Mouse (Mus musculus) heart, adult 2 months (tissue): Measurements from ENCODE around the gene Cfap97. TPM values are rescaled to one million over a fixed set of nuclear protein-coding genes. Genes with fewer than 3 reads are reported as not detected.
"Not testable (repeated sequence)": the region's sequence is repeated elsewhere in the genome, so short reads cannot be mapped to it uniquely, and the experiment has no call there.

Source experiments
- DNase-seq, 2 experiments: peaks; one replicate each; pipeline ENCODE4 v3.0.0; 2021
- H3K27ac ChIP-seq: fragments of 200-600 bp; 2 replicates; pipeline ENCODE4 v1.8.1; 2022
- H3K27me3 ChIP-seq: fragments of 200-500 bp; 2 replicates; pipeline ENCODE4 v1.6.1; 2012; ENCODE audit warnings: mild to moderate bottlenecking, low read length, inconsistent platforms, mixed read lengths; ENCODE audit not compliant: control insufficient read depth, insufficient read depth
- H3K36me3 ChIP-seq: fragments of 200-500 bp; 2 replicates; pipeline ENCODE4 v1.6.1; 2012; ENCODE audit warnings: low read length, inconsistent platforms; ENCODE audit not compliant: control insufficient read depth, insufficient read depth
- H3K4me1 ChIP-seq: fragments of 200-500 bp; 2 replicates; pipeline ENCODE4 v1.6.1; 2011; ENCODE audit warnings: low read length; ENCODE audit not compliant: control insufficient read depth, insufficient read depth
- H3K4me3 ChIP-seq: fragments of 200-600 bp; 2 replicates; pipeline ENCODE4 v1.8.1; 2022
- H3K79me2 ChIP-seq: fragments of 200-500 bp; replicated peaks from 2 replicates; pipeline ENCODE4 v1.6.1; 2012; ENCODE audit warnings: mild to moderate bottlenecking, inconsistent platforms, low read length, moderate library complexity, mixed read lengths; ENCODE audit not compliant: control insufficient read depth, insufficient read depth
- H3K9ac ChIP-seq: fragments of 200-500 bp; 2 replicates; pipeline ENCODE4 v1.6.1; 2012; ENCODE audit warnings: low read depth, mild to moderate bottlenecking, control low read depth, inconsistent platforms, low read length, mixed read lengths
- CTCF ChIP-seq: fragments of 200-600 bp; IDR thresholded peaks from 2 replicates; pipeline ENCODE4 v1.8.1; 2022; ENCODE audit warnings: antibody characterized with exemption, mild to moderate bottlenecking, moderate library complexity
- EP300 ChIP-seq: fragments of 200-500 bp; IDR thresholded peaks from 2 replicates; pipeline ENCODE4 v1.6.1; 2011; ENCODE audit warnings: low read depth, low read length, control low read depth; ENCODE audit not compliant: insufficient read depth
- POLR2A ChIP-seq: fragments of 200-500 bp; IDR thresholded peaks from 2 replicates; pipeline ENCODE4 v1.6.1; 2011; ENCODE audit warnings: mild to moderate bottlenecking, low read depth, low read length, control low read depth; ENCODE audit not compliant: insufficient read depth
- WGBS: fragments of 180-500 bp; shearing (Covaris S2); methylation state at CpG from one replicate; pipeline ENCODE4 v1.1.7; 2018; 5-methylcytosine and 5-hydroxymethylcytosine counted together
- intact Hi-C: fragments of 180-260 bp; cut with DNase I; formaldehyde crosslinking; loops from one replicate; pipeline ENCODE4 v1.15.1; 2025
- polyA plus RNA-seq: library from polyadenylated mRNA; depleted of rRNA; stranded (reverse); fragments of >200 nt; gene quantifications from 2 replicates; pipeline ENCODE4 v1.2.3, GENCODE M21; 2012
- total RNA-seq, 2 experiments: library from RNA; stranded (reverse); gene quantifications; 2 replicates each; pipeline ENCODE4 v1.2.3; 2021

Gene Cfap97
- total and polyA plus RNA-seq, 3 experiments = 4.7 to 13.6 (median 12.2) TPM

DNA sequence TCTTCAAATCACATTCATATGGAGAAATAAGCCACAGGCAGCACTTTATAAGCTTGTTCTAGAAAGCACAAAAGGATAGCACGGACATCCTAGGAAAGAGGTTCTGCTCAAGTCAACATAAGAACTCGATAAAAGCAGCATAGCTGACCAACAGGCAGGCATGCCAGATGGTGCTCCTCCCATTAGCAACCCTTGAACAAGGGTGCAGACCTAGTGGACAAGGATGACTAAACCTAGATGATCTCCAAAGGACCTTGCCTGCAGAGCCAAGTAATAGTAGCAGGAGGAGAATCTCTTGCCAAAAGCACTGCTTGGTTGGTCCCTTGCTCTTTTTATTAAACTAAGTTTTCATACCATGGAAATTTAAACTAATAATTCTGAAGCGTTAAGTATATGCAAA, 32.4 kb upstream of the Cfap97 start:
- no peak overlapping the region for H3K9ac ChIP-seq
- 88% methylated on average over 3 of the region's 3 CpGs for whole genome bisulfite sequencing
- DNase-seq = no peak

DNA sequence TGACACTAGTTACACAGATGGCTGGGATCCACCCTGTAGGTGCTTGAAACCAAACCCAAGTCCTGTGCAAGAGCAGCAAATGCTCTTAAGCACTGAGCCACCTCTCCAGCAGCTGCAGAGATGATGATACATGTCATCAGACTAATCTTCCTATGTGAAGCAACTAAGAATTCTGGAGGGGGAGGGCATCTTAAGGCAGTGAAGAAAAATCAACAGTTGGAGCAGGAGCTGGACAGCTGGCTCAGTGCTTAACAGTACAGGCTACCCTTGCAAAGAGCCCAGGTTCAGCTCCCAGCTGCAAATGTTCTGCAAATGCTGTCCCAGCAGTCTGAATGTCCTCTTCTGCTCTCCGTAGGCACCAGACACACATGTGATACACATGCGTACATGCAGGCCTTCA, 29.1 kb upstream of the Cfap97 start:
- H3K4me3 ChIP-seq = no peak overlapping the region
- H3K27ac ChIP-seq = no peak overlapping the region
- H3K27me3 ChIP-seq = no peaks in the 10 kb centered on the region
- no peaks in the 10 kb centered on the region; the same call in 1 of the 2 replicates for H3K4me1 ChIP-seq
- 0 out of 2 replicates have a peak, but pooled peaks cover 1% of the 10 kb centered on the region for H3K79me2 ChIP-seq
- H3K36me3 ChIP-seq = peaks cover 3% of the 10 kb centered on the region
- WGBS = 86% methylated on average over 2 of the region's 2 CpGs
- TF ChIP-seq CTCF (no peak), EP300 (no peak), POLR2A (no peak)
- DNase-seq = no peak
- intact Hi-C loops = no loop called here
- no peak overlapping the region for H3K9ac ChIP-seq

More for the DNA sequence above, 32.4 kb upstream of the Cfap97 start:
- H3K27ac ChIP-seq = no peak overlapping the region
- no peaks in the 10 kb centered on the region for H3K27me3 ChIP-seq
- intact Hi-C loops = no loop called here
- H3K4me3 ChIP-seq = no peak overlapping the region
- no peaks in the 10 kb centered on the region for H3K79me2 ChIP-seq
- TF ChIP-seq POLR2A (no peak), EP300 (no peak), CTCF (no peak)
- H3K4me1 ChIP-seq = no peaks in the 10 kb centered on the region; the same call in 1 of the 2 replicates
- peaks cover 3% of the 10 kb centered on the region for H3K36me3 ChIP-seq

DNA sequence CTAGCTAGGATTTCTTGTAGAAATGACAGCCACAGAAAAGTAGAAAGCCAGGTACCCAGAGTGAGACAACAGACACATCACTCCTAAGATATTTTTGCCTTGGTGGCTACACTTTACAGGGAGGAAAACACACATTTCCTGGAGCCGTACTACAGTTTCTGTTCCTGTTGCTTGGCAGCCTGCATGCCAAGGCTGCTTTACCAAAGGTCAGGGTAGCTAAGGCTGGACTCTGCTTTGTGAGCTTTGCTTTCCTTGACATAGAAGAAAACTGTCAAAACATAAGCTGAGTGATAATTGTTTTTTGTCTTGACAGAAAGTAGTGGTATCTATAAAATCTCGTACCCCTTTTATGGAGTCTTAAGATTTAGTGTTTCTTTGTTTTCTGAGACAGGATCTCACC, 21.1 kb upstream of the Cfap97 start:
- 47% methylated on average over 2 of the region's 2 CpGs for WGBS

DNA sequence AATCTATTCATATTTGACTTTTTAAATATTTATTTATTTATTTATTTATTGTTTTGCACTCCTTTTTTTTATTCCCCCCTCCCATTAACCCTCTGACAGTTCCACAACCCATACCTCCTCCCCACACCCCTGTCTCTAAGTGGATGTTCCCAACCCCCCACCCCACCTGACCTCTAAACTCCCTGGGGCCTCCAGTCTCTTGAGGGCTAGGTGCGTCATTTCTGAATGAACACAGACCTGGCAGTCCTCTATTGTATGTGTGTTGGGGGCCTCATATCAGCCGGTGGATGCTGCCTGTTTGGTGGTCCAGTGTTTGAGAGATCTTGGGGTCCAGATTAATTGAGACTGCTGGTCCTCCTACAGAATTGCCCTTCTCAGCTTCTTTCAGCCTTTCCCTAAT, 16.0 kb upstream of the Cfap97 start:
- H3K9ac ChIP-seq = not testable (repeated sequence)

More for the DNA sequence above, 21.1 kb upstream of the Cfap97 start:
- Histone ChIP-seq H3K79me2 (no peaks in the 10 kb centered on the region; the same call in none of the 2 replicates), H3K36me3 (no peaks in the 10 kb centered on the region), H3K27me3 (no peaks in the 10 kb centered on the region), H3K4me1 (peaks cover 2% of the 10 kb centered on the region; the same call in 1 of the 2 replicates), H3K9ac (no peak overlapping the region), H3K27ac (no peak overlapping the region), H3K4me3 (no peak overlapping the region)
- intact Hi-C loops = no loop called here
- DNase-seq = no peak
- no peak for TF ChIP-seq POLR2A
- no peak for TF ChIP-seq CTCF
- no peak for TF ChIP-seq EP300

DNA sequence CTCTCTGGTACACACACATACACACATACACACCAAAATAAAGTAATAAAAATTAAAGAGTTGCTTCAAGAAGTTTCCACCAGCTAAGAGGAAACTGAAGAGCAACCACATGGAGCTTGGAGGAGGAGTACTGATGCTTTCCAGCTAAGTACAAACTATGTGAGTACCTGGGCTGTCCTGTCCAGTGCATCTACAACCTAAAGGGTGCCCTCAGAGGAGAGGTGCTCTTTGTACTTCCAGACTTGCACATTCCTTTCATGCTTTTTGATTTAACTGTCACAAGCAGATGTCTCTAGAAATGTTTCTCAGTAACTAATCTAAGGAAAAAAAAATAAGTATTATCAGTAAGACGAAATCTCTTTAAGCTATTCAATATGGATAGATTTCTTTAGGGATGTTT, 14.2 kb upstream of the Cfap97 start:
- TF ChIP-seq EP300 = no peak
- no peak for TF ChIP-seq POLR2A
- TF ChIP-seq CTCF = no peak
- Histone ChIP-seq H3K36me3 (peaks cover 3% of the 10 kb centered on the region; the same call in 1 of the 2 replicates), H3K27ac (no peak overlapping the region), H3K79me2 (no peaks in the 10 kb centered on the region; the same call in 1 of the 2 replicates), H3K27me3 (no peaks in the 10 kb centered on the region), H3K9ac (no peak overlapping the region), H3K4me1 (peaks cover 5% of the 10 kb centered on the region), H3K4me3 (no peak overlapping the region)
- DNase-seq = no peak
- intact Hi-C loops = no loop called here
- 83% methylated on average over 1 of the region's 1 CpGs for WGBS

More for the DNA sequence above, 16.0 kb upstream of the Cfap97 start:
- 96% methylated on average over 2 of the region's 2 CpGs for WGBS
- H3K36me3 ChIP-seq, H3K27me3 ChIP-seq, intact Hi-C loops, DNase-seq, H3K79me2 ChIP-seq, H3K27ac ChIP-seq, H3K4me1 ChIP-seq, H3K4me3 ChIP-seq: not testable (repeated sequence)

DNA sequence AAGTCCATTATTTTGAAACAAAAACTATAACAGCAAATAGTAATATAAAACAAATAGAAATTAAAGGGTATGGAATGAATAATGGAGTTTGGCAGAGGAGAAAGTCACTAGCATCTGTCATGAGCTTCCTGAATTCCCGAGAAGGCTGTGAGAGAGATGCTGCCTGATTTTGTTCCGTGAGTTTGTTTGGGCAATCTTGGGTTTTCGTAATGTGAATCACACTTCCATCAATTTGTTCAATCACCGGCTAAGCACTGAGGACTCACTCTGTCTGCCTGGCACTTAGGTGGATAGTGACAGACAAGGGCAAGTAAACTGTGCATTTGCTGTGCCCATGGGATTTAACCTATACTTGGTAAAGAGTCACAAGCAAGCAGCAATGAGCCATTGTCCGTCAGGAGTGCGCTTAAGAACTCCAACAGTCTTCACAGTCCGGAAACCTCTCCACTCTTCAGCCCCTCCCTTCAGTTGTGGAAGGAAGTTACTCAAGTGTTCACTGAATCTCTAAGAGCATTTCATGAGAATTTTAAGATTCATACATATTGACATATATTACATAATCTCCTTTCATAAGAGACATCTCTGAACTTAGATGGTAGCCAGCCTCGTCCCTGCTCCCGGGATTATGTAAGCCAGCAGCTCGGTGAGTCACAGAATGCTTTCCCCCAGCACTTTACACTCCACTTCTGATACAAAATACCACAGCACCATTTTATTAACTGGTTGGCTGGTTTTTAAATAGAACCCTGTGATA, 13.6 kb upstream of the Cfap97 start:
- TF ChIP-seq POLR2A (no peak), CTCF (no peak), EP300 (no peak)
- H3K79me2 ChIP-seq = no peaks in the 10 kb centered on the region; the same call in 1 of the 2 replicates
- H3K27ac ChIP-seq = no peak overlapping the region; the same call in 1 of the 2 replicates
- no peaks in the 10 kb centered on the region for H3K27me3 ChIP-seq
- intact Hi-C loops = no loop called here
- H3K4me1 ChIP-seq = peaks cover 7% of the 10 kb centered on the region
- 54% methylated on average over 10 of the region's 10 CpGs for WGBS
- H3K36me3 ChIP-seq = peaks cover 3% of the 10 kb centered on the region; the same call in 1 of the 2 replicates
- no peak overlapping the region for H3K4me3 ChIP-seq
- DNase-seq = no peak
- no peak overlapping the region for H3K9ac ChIP-seq
